ENCODE assay signal across 16 mouse cellular contexts in the genomic region with DNA sequence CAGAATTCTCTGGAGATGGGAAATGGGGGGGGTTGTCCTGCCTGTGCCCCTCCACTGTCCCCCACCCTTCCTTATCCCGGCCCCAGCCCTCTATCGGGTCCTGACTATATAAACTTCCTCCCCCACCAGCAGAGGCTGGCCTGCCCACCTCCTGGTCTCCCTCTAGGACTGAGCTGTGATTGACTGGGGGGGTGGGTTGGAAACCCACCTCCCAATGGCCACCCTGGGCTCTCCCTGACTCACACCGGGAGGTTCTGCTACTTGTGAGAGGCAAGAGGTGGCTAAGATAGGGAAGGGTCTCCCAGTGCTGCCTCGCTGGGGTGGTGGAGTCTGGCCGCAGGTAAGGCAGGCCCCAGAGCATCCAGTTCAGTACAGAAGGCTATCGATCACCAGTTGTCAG. TPM values are rescaled to one million over a fixed set of nuclear protein-coding genes. Genes with fewer than 3 reads are reported as not detected.
DNase-seq lines count a peak whose midpoint lies in the region; ATAC-seq and TF ChIP-seq lines count a peak whose summit lies in the region.
"Had no signal": no experiment of that assay in that cellular context is flagged by ENCODE, and none has a peak within 500 bp of the region (broad histone marks: within the 10 kb centered on the region; RNA-seq: fewer than 3 reads in every experiment).

No protein-coding gene starts in this region.

- H3K36me3 ChIP-seq in hindbrain, embryonic 11.5 days (ENCODE audit: control insufficient read depth, insufficient read depth, low read length): 0 out of 2 replicates have a peak, but pooled peaks cover 3% of the 10 kb centered on the region
- peaks cover 45% of the 10 kb centered on the region for H3K36me3 ChIP-seq in hindbrain, embryonic 12.5 days
- H3K36me3 ChIP-seq in midbrain, embryonic 13.5 days: peaks cover 41% of the 10 kb centered on the region
- peaks cover 36% of the 10 kb centered on the region for H3K36me3 ChIP-seq in midbrain, embryonic 14.5 days (ENCODE audit: control insufficient read depth, insufficient read depth, low read length)
- peaks cover 44% of the 10 kb centered on the region for H3K36me3 ChIP-seq in intestine, postnatal 0 days (ENCODE audit: control insufficient read depth, insufficient read depth)
- H3K36me3 ChIP-seq in stomach, postnatal 0 days (ENCODE audit: control insufficient read depth, insufficient read depth, low read length): peaks cover 18% of the 10 kb centered on the region

- no peaks in the 10 kb centered on the region for H3K27me3 ChIP-seq in hindbrain, embryonic 11.5 days (ENCODE audit: control insufficient read depth, insufficient read depth, low read length)
- H3K27me3 ChIP-seq in hindbrain, embryonic 12.5 days: no peaks in the 10 kb centered on the region
- no peaks in the 10 kb centered on the region for H3K27me3 ChIP-seq in midbrain, embryonic 13.5 days
- no peaks in the 10 kb centered on the region for H3K27me3 ChIP-seq in midbrain, embryonic 14.5 days (ENCODE audit: control insufficient read depth, insufficient read depth, low read length)
- H3K27me3 ChIP-seq in intestine, postnatal 0 days (replicated peaks; ENCODE audit: control insufficient read depth, insufficient read depth, low read length): no peaks in the 10 kb centered on the region
- H3K27me3 ChIP-seq in stomach, postnatal 0 days (ENCODE audit: control insufficient read depth, insufficient read depth, low read length): no peaks in the 10 kb centered on the region

- TF ChIP-seq EP300 in stomach, postnatal 0 days (optimal IDR thresholded peaks at IDR 0.05): no peak

- peaks cover 16% of the 10 kb centered on the region for H3K4me1 ChIP-seq in hindbrain, embryonic 11.5 days (replicated peaks; ENCODE audit: control insufficient read depth, insufficient read depth, low read length)
- peaks cover 30% of the 10 kb centered on the region for H3K4me1 ChIP-seq in hindbrain, embryonic 12.5 days
- H3K4me1 ChIP-seq in midbrain, embryonic 13.5 days (replicated peaks): peaks cover 27% of the 10 kb centered on the region
- 0 out of 2 replicates have a peak, but pooled peaks cover 6% of the 10 kb centered on the region for H3K4me1 ChIP-seq in midbrain, embryonic 14.5 days (ENCODE audit: control insufficient read depth, insufficient read depth, low read length)
- peaks cover 24% of the 10 kb centered on the region for H3K4me1 ChIP-seq in intestine, postnatal 0 days (replicated peaks; ENCODE audit: control insufficient read depth, insufficient read depth, low read length)
- H3K4me1 ChIP-seq in stomach, postnatal 0 days (replicated peaks; ENCODE audit: control insufficient read depth, insufficient read depth): peaks cover 5% of the 10 kb centered on the region; the same call in 1 of the 2 replicates

- no peak overlapping the region for H3K4me3 ChIP-seq in hindbrain, embryonic 11.5 days (ENCODE audit: low read depth, low read length)
- no peak overlapping the region for H3K4me3 ChIP-seq in hindbrain, embryonic 12.5 days
- H3K4me3 ChIP-seq in midbrain, embryonic 13.5 days (replicated peaks): no peak overlapping the region
- no peak overlapping the region for H3K4me3 ChIP-seq in midbrain, embryonic 14.5 days (replicated peaks; ENCODE audit: low read depth, low read length)
- H3K4me3 ChIP-seq in intestine, postnatal 0 days (ENCODE audit: low read depth, low read length): no peak overlapping the region
- H3K4me3 ChIP-seq in stomach, postnatal 0 days (ENCODE audit: low read depth, low read length): no peak overlapping the region

- no peak for DNase-seq in hindbrain, embryonic 11.5 days (ENCODE audit: low spot score)
- no peak for DNase-seq in midbrain, embryonic 14.5 days
- no peak for DNase-seq in stomach, postnatal 0 days (ENCODE audit: low spot score)
- DNase-seq in frontal cortex, adult 2 months (ENCODE audit: extremely low spot score in 1 of 2, low spot score in 1 of 2): no peak
- DNase-seq: adrenal gland, postnatal 10 days; cerebellum, adult 9-10 months; heart, postnatal 10 days; kidney, postnatal 36 days; lung, adult 2 months; thymus, postnatal 25 days had no signal

- TF ChIP-seq CTCF in intestine, postnatal 0 days (IDR thresholded peaks at IDR 0.05; ENCODE audit: low read depth): no peak
- TF ChIP-seq CTCF in stomach, postnatal 0 days (IDR thresholded peaks at IDR 0.05; ENCODE audit: low read depth): no peak

- peak overlapping the region; percentile 58; the same call in 1 of the 2 replicates for H3K27ac ChIP-seq in hindbrain, embryonic 11.5 days (ENCODE audit: low read depth, low read length)
- H3K27ac ChIP-seq in hindbrain, embryonic 12.5 days: no peak overlapping the region
- H3K27ac ChIP-seq in midbrain, embryonic 13.5 days: no peak overlapping the region
- H3K27ac ChIP-seq in midbrain, embryonic 14.5 days (replicated peaks; ENCODE audit: low read depth, low read length): no peak overlapping the region
- peak overlapping the region; percentile 88; the same call in 1 of the 2 replicates for H3K27ac ChIP-seq in intestine, postnatal 0 days (ENCODE audit: low read depth, low read length)
- peak overlapping the region; percentile 86; the same call in 1 of the 2 replicates for H3K27ac ChIP-seq in stomach, postnatal 0 days (replicated peaks)

- WGBS in hindbrain, embryonic 11.5 days: 69% methylated on average over 6 of the region's 6 CpGs
- 73% methylated on average over 6 of the region's 6 CpGs for WGBS in hindbrain, embryonic 12.5 days
- 89% methylated on average over 6 of the region's 6 CpGs for WGBS in midbrain, embryonic 13.5 days
- WGBS in midbrain, embryonic 14.5 days: 88% methylated on average over 6 of the region's 6 CpGs
- 61% methylated on average over 6 of the region's 6 CpGs for WGBS in intestine, postnatal 0 days
- 63% methylated on average over 6 of the region's 6 CpGs for WGBS in stomach, postnatal 0 days

- ATAC-seq in hindbrain, embryonic 11.5 days (ENCODE audit: low FRiP score): no peak
- ATAC-seq in hindbrain, embryonic 12.5 days (ENCODE audit: low FRiP score): no peak
- no peak for ATAC-seq in midbrain, embryonic 13.5 days
- ATAC-seq in midbrain, embryonic 14.5 days (ENCODE audit: low FRiP score, low TSS enrichment): no peak
- no peak for ATAC-seq in intestine, postnatal 0 days
- ATAC-seq in stomach, postnatal 0 days (ENCODE audit: low FRiP score, low TSS enrichment): no peak
- ATAC-seq: inflammation-experienced regulatory T-cells, adult 6 months had no signal

- H3K9ac ChIP-seq in hindbrain, embryonic 11.5 days (ENCODE audit: low read depth, low read length): no peak overlapping the region
- no peak overlapping the region for H3K9ac ChIP-seq in hindbrain, embryonic 12.5 days
- 0 out of 2 replicates have a peak overlapping the region, but pooled peaks have one; percentile 14 for H3K9ac ChIP-seq in midbrain, embryonic 13.5 days (replicated peaks)
- no peak overlapping the region for H3K9ac ChIP-seq in midbrain, embryonic 14.5 days (replicated peaks; ENCODE audit: low read length)
- H3K9ac ChIP-seq in intestine, postnatal 0 days (ENCODE audit: low read depth, low read length): no peak overlapping the region
- H3K9ac ChIP-seq in stomach, postnatal 0 days (ENCODE audit: low read length): peak overlapping the region; percentile 31; the same call in 1 of the 2 replicates

- H3K9me3 ChIP-seq in hindbrain, embryonic 11.5 days (ENCODE audit: control insufficient read depth, low read length): no peaks in the 10 kb centered on the region
- no peaks in the 10 kb centered on the region for H3K9me3 ChIP-seq in hindbrain, embryonic 12.5 days (replicated peaks)
- no peaks in the 10 kb centered on the region for H3K9me3 ChIP-seq in midbrain, embryonic 13.5 days
- H3K9me3 ChIP-seq in midbrain, embryonic 14.5 days (ENCODE audit: control insufficient read depth, low read length): no peaks in the 10 kb centered on the region
- H3K9me3 ChIP-seq in intestine, postnatal 0 days (ENCODE audit: control insufficient read depth): no peaks in the 10 kb centered on the region
- no peaks in the 10 kb centered on the region for H3K9me3 ChIP-seq in stomach, postnatal 0 days (ENCODE audit: control insufficient read depth, low read length)

- no peak overlapping the region for H3K4me2 ChIP-seq in hindbrain, embryonic 11.5 days (replicated peaks; ENCODE audit: low read depth, low read length)
- H3K4me2 ChIP-seq in hindbrain, embryonic 12.5 days (replicated peaks): no peak overlapping the region
- H3K4me2 ChIP-seq in midbrain, embryonic 13.5 days (replicated peaks): no peak overlapping the region
- H3K4me2 ChIP-seq in midbrain, embryonic 14.5 days (ENCODE audit: low read length): no peak overlapping the region
- peak overlapping the region; percentile 64 for H3K4me2 ChIP-seq in intestine, postnatal 0 days (replicated peaks; ENCODE audit: low read depth)
- no peak overlapping the region for H3K4me2 ChIP-seq in stomach, postnatal 0 days (replicated peaks; ENCODE audit: low read depth)

RNA-seq across cellular contexts. Expression of gene Wdr18, which starts 12.4 kb away (rescaled TPM):
- polyA plus RNA-seq in hindbrain, embryonic 11.5 days (2014; fragmentation: Nextera tagmentation; extraction: Ambion mirVana): 94.7 and 102 TPM in 2 replicates
- 89.4 and 100 TPM in 2 replicates for polyA plus RNA-seq in hindbrain, embryonic 12.5 days (2016; fragmentation: Nextera tagmentation; extraction: Ambion mirVana)
- 76.7 and 78.4 TPM in 2 replicates for polyA plus RNA-seq in midbrain, embryonic 13.5 days (2015; fragmentation: Nextera tagmentation; extraction: Ambion mirVana)
- polyA plus RNA-seq in midbrain, embryonic 14.5 days (2014; fragmentation: Nextera tagmentation; extraction: Ambion mirVana): 89.6 and 117 TPM in 2 replicates
- 41.9 and 44.0 TPM in 2 replicates for polyA plus RNA-seq in intestine, postnatal 0 days (2015; fragmentation: Nextera tagmentation; extraction: Ambion mirVana)
- polyA plus RNA-seq in stomach, postnatal 0 days (2015; fragmentation: Nextera tagmentation; extraction: Ambion mirVana): 46.9 and 50.3 TPM in 2 replicates
- 63.2 and 65.9 TPM in 2 replicates for polyA plus RNA-seq in frontal cortex, adult 2 months (2012; rRNA removed)

RNA-seq across cellular contexts. Expression of gene Arid3a, which starts 20.7 kb away (rescaled TPM):
- 4.9 and 9.0 TPM in 2 replicates for polyA plus RNA-seq in hindbrain, embryonic 11.5 days (2014; fragmentation: Nextera tagmentation; extraction: Ambion mirVana)
- polyA plus RNA-seq in hindbrain, embryonic 12.5 days (2016; fragmentation: Nextera tagmentation; extraction: Ambion mirVana): 4.7 and 5.3 TPM in 2 replicates
- polyA plus RNA-seq in midbrain, embryonic 13.5 days (2015; fragmentation: Nextera tagmentation; extraction: Ambion mirVana): 3.8 and 3.9 TPM in 2 replicates
- polyA plus RNA-seq in midbrain, embryonic 14.5 days (2014; fragmentation: Nextera tagmentation; extraction: Ambion mirVana): 2.4 and 4.0 TPM in 2 replicates
- 8.7 and 13.2 TPM in 2 replicates for polyA plus RNA-seq in intestine, postnatal 0 days (2015; fragmentation: Nextera tagmentation; extraction: Ambion mirVana)
- 3.2 and 3.5 TPM in 2 replicates for polyA plus RNA-seq in stomach, postnatal 0 days (2015; fragmentation: Nextera tagmentation; extraction: Ambion mirVana)
- polyA plus RNA-seq in frontal cortex, adult 2 months (2012; rRNA removed): 3.6 and 4.1 TPM in 2 replicates

RNA-seq across cellular contexts. Expression of gene Grin3b, which starts 23.0 kb away (rescaled TPM):
- polyA plus RNA-seq in hindbrain, embryonic 11.5 days (2014; fragmentation: Nextera tagmentation; extraction: Ambion mirVana): 0.29 and 0.49 TPM in 2 replicates
- polyA plus RNA-seq in hindbrain, embryonic 12.5 days (2016; fragmentation: Nextera tagmentation; extraction: Ambion mirVana): 0.23 and 0.44 TPM in 2 replicates
- 0.24 and 0.57 TPM in 2 replicates for polyA plus RNA-seq in midbrain, embryonic 13.5 days (2015; fragmentation: Nextera tagmentation; extraction: Ambion mirVana)
- polyA plus RNA-seq in midbrain, embryonic 14.5 days (2014; fragmentation: Nextera tagmentation; extraction: Ambion mirVana): 0.39 and 0.53 TPM in 2 replicates
- 0.08 and 0.17 TPM in 2 replicates for polyA plus RNA-seq in intestine, postnatal 0 days (2015; fragmentation: Nextera tagmentation; extraction: Ambion mirVana)
- 0.17 and 0.18 TPM in 2 replicates for polyA plus RNA-seq in stomach, postnatal 0 days (2015; fragmentation: Nextera tagmentation; extraction: Ambion mirVana)
- 0.17 and 0.38 TPM in 2 replicates for polyA plus RNA-seq in frontal cortex, adult 2 months (2012; rRNA removed)
- polyA plus RNA-seq: erythroblast, embryonic 14.5 days; lung, adult 2 months; small intestine, adult 2 months had no signal

RNA-seq across cellular contexts. Expression of gene R3hdm4, which starts 26.5 kb away (rescaled TPM):
- 131 and 139 TPM in 2 replicates for polyA plus RNA-seq in hindbrain, embryonic 11.5 days (2014; fragmentation: Nextera tagmentation; extraction: Ambion mirVana)
- polyA plus RNA-seq in hindbrain, embryonic 12.5 days (2016; fragmentation: Nextera tagmentation; extraction: Ambion mirVana): 173 and 184 TPM in 2 replicates
- 231 TPM in 2 replicates for polyA plus RNA-seq in midbrain, embryonic 13.5 days (2015; fragmentation: Nextera tagmentation; extraction: Ambion mirVana)
- 220 and 229 TPM in 2 replicates for polyA plus RNA-seq in midbrain, embryonic 14.5 days (2014; fragmentation: Nextera tagmentation; extraction: Ambion mirVana)
- 62.0 and 62.8 TPM in 2 replicates for polyA plus RNA-seq in intestine, postnatal 0 days (2015; fragmentation: Nextera tagmentation; extraction: Ambion mirVana)
- 160 and 174 TPM in 2 replicates for polyA plus RNA-seq in stomach, postnatal 0 days (2015; fragmentation: Nextera tagmentation; extraction: Ambion mirVana)
- 380 and 385 TPM in 2 replicates for polyA plus RNA-seq in frontal cortex, adult 2 months (2012; rRNA removed)

RNA-seq across cellular contexts. Expression of gene Kiss1r, which starts 30.7 kb away (rescaled TPM):
- polyA plus RNA-seq in hindbrain, embryonic 11.5 days (2014; fragmentation: Nextera tagmentation; extraction: Ambion mirVana): 0.26 and 0.36 TPM in 2 replicates
- 1.2 and 1.6 TPM in 2 replicates for polyA plus RNA-seq in hindbrain, embryonic 12.5 days (2016; fragmentation: Nextera tagmentation; extraction: Ambion mirVana)
- polyA plus RNA-seq in midbrain, embryonic 13.5 days (2015; fragmentation: Nextera tagmentation; extraction: Ambion mirVana): 2.2 and 2.3 TPM in 2 replicates
- 2.4 and 2.9 TPM in 2 replicates for polyA plus RNA-seq in midbrain, embryonic 14.5 days (2014; fragmentation: Nextera tagmentation; extraction: Ambion mirVana)
- 0.21 and 0.47 TPM in 2 replicates for polyA plus RNA-seq in intestine, postnatal 0 days (2015; fragmentation: Nextera tagmentation; extraction: Ambion mirVana)
- polyA plus RNA-seq in stomach, postnatal 0 days (2015; fragmentation: Nextera tagmentation; extraction: Ambion mirVana): 0.79 and 0.99 TPM in 2 replicates
- 10.7 and 11.8 TPM in 2 replicates for polyA plus RNA-seq in frontal cortex, adult 2 months (2012; rRNA removed)
- polyA plus RNA-seq: inflammation-experienced regulatory T-cells, adult 6 months had no signal

Comparison
In these comparisons a context has a peak if more than half of its experiments do, and no peak if none do; other contexts are left out.
1. H3K27ac ChIP-seq: peak in hindbrain, embryonic 11.5 days (single experiment), intestine, postnatal 0 days (single experiment) and stomach, postnatal 0 days (single experiment); none in hindbrain, embryonic 12.5 days (single experiment), midbrain, embryonic 13.5 days (single experiment) and midbrain, embryonic 14.5 days (single experiment).
2. H3K9ac ChIP-seq: peak in midbrain, embryonic 13.5 days (single experiment) and stomach, postnatal 0 days (single experiment); none in hindbrain, embryonic 11.5 days (single experiment), hindbrain, embryonic 12.5 days (single experiment), midbrain, embryonic 14.5 days (single experiment) and intestine, postnatal 0 days (single experiment).